Comparison of ENCODE assay signal across 10 mouse cellular contexts in the genomic region with DNA sequence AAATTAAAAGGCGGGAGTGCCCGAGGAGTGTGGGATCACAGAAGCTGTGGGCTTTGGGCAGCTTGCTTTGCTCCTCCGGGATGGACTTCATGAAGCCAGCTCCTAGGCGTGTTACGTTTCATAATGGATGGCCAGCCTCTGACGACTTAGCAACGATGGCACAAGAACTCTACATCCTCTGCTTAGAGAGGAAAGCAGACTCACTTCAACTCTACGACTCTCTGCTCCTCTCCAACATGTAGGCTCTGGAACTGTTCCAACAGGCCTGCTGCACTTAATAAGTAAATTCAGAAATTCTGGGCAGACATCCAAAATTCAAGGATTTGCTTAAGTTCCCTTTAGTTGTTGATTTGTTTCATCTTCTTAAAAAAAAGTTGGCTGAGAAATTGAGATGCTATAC.
DNase-seq lines count a peak whose midpoint lies in the region; ATAC-seq and TF ChIP-seq lines count a peak whose summit lies in the region.
"Had no signal": no experiment of that assay in that cellular context is flagged by ENCODE, and none has a peak within 500 bp of the region (broad histone marks: within the 10 kb centered on the region; RNA-seq: fewer than 3 reads in every experiment).

No protein-coding gene starts in this region.

- H3K4me1 ChIP-seq in forebrain, embryonic 14.5 days (ENCODE audit: control insufficient read depth, insufficient read depth, low read length) = peaks cover 3% of the 10 kb centered on the region; the same call in 1 of the 2 replicates
- no peaks in the 10 kb centered on the region for H3K4me1 ChIP-seq in forebrain, embryonic 11.5 days (replicated peaks; ENCODE audit: control insufficient read depth, insufficient read depth, low read length)
- H3K4me1 ChIP-seq in embryonic facial prominence, embryonic 15.5 days = peaks cover 19% of the 10 kb centered on the region
- no peaks in the 10 kb centered on the region for H3K4me1 ChIP-seq in lung, postnatal 0 days (ENCODE audit: insufficient read depth, low read depth, low read length)

- WGBS in forebrain, embryonic 14.5 days = 70% methylated on average over 8 of the region's 8 CpGs
- WGBS in forebrain, embryonic 11.5 days = 88% methylated on average over 8 of the region's 8 CpGs
- 19% methylated on average over 8 of the region's 8 CpGs for WGBS in embryonic facial prominence, embryonic 15.5 days
- WGBS in lung, postnatal 0 days = 15% methylated on average over 8 of the region's 8 CpGs

- no peak overlapping the region for H3K9ac ChIP-seq in forebrain, embryonic 14.5 days (ENCODE audit: low read length)
- H3K9ac ChIP-seq in forebrain, embryonic 11.5 days (ENCODE audit: low read length) = no peak overlapping the region
- H3K9ac ChIP-seq in embryonic facial prominence, embryonic 15.5 days = no peak overlapping the region
- H3K9ac ChIP-seq in lung, postnatal 0 days (replicated peaks; ENCODE audit: low read depth) = no peak overlapping the region

- no peak for TF ChIP-seq CTCF in lung, postnatal 0 days (IDR thresholded peaks at IDR 0.05)

- peak; percentile 95 for DNase-seq in forebrain, embryonic 14.5 days (ENCODE audit: low spot score)
- DNase-seq in forebrain, embryonic 11.5 days (ENCODE audit: low spot score) = no peak
- DNase-seq in left cerebral cortex, postnatal 14 days (ENCODE audit: low spot score in 2 of 2) = peak; percentile 32 to 44
- no peak for DNase-seq in left cerebral cortex, adult 9 months (ENCODE audit: low spot score in 2 of 2)
- DNase-seq in lung, postnatal 0 days (ENCODE audit: low spot score) = peak; percentile 93
- DNase-seq in gastrocnemius, adult 8-10 months (ENCODE audit: low spot score in 2 of 2) = no peak
- DNase-seq in ovary, postnatal 36 days (ENCODE audit: low spot score) = no peak
- DNase-seq: gastrocnemius, postnatal 14 days; right cerebral cortex, postnatal 14 days had no signal

- H3K36me3 ChIP-seq in forebrain, embryonic 14.5 days (ENCODE audit: control insufficient read depth, insufficient read depth, low read length) = no peaks in the 10 kb centered on the region
- no peaks in the 10 kb centered on the region; the same call in 1 of the 2 replicates for H3K36me3 ChIP-seq in forebrain, embryonic 11.5 days (ENCODE audit: control insufficient read depth, insufficient read depth, low read length)
- no peaks in the 10 kb centered on the region for H3K36me3 ChIP-seq in embryonic facial prominence, embryonic 15.5 days
- H3K36me3 ChIP-seq in lung, postnatal 0 days (ENCODE audit: insufficient read depth, low read length) = no peaks in the 10 kb centered on the region

- TF ChIP-seq EP300 in lung, postnatal 0 days (IDR thresholded peaks at IDR 0.05) = no peak; the same call in 1 of the 2 replicates

- intact Hi-C loops in left cerebral cortex, postnatal 14 days (cut with DNase I) = no loop called here

- H3K4me2 ChIP-seq in forebrain, embryonic 14.5 days (ENCODE audit: low read length) = no peak overlapping the region
- no peak overlapping the region for H3K4me2 ChIP-seq in forebrain, embryonic 11.5 days (ENCODE audit: low read depth, low read length, severe bottlenecking)
- peak overlapping the region; percentile 36; the same call in 1 of the 2 replicates for H3K4me2 ChIP-seq in embryonic facial prominence, embryonic 15.5 days (replicated peaks)
- peak overlapping the region; percentile 27; the same call in 1 of the 2 replicates for H3K4me2 ChIP-seq in lung, postnatal 0 days (replicated peaks; ENCODE audit: low read depth, low read length)

- ATAC-seq in forebrain, embryonic 14.5 days = peak; percentile 69; the same call in 1 of the 2 replicates
- no peak for ATAC-seq in forebrain, embryonic 11.5 days (replicated peaks; ENCODE audit: low FRiP score)
- no peak for ATAC-seq in embryonic facial prominence, embryonic 15.5 days (ENCODE audit: insufficient number of reproducible peaks, low FRiP score, low TSS enrichment, low read depth)
- peak; percentile 87 for ATAC-seq in lung, postnatal 0 days

- H3K27me3 ChIP-seq in forebrain, embryonic 14.5 days (replicated peaks; ENCODE audit: control insufficient read depth, insufficient read depth, low read length) = no peaks in the 10 kb centered on the region
- no peaks in the 10 kb centered on the region for H3K27me3 ChIP-seq in forebrain, embryonic 11.5 days (ENCODE audit: control insufficient read depth, insufficient read depth, low read length)
- no peaks in the 10 kb centered on the region for H3K27me3 ChIP-seq in embryonic facial prominence, embryonic 15.5 days
- no peaks in the 10 kb centered on the region for H3K27me3 ChIP-seq in lung, postnatal 0 days (replicated peaks; ENCODE audit: insufficient read depth, low read length)

- H3K4me3 ChIP-seq in forebrain, embryonic 14.5 days (ENCODE audit: low read depth, low read length) = no peak overlapping the region
- no peak overlapping the region for H3K4me3 ChIP-seq in forebrain, embryonic 11.5 days (ENCODE audit: low read depth, low read length)
- H3K4me3 ChIP-seq in embryonic facial prominence, embryonic 15.5 days (replicated peaks) = 0 out of 2 replicates have a peak overlapping the region, but pooled peaks have one; percentile 15
- no peak overlapping the region for H3K4me3 ChIP-seq in lung, postnatal 0 days (ENCODE audit: low read depth, low read length)

- no peak overlapping the region for H3K27ac ChIP-seq in forebrain, embryonic 14.5 days (ENCODE audit: low read depth, low read length)
- H3K27ac ChIP-seq in forebrain, embryonic 11.5 days (ENCODE audit: low read depth, low read length) = no peak overlapping the region
- H3K27ac ChIP-seq in embryonic facial prominence, embryonic 15.5 days (replicated peaks) = peak overlapping the region; percentile 81
- H3K27ac ChIP-seq in lung, postnatal 0 days (ENCODE audit: low read length) = no peak overlapping the region

- no peaks in the 10 kb centered on the region for H3K9me3 ChIP-seq in forebrain, embryonic 14.5 days (replicated peaks; ENCODE audit: control insufficient read depth, low read length)
- no peaks in the 10 kb centered on the region for H3K9me3 ChIP-seq in forebrain, embryonic 11.5 days (ENCODE audit: control insufficient read depth, low read length)
- no peaks in the 10 kb centered on the region for H3K9me3 ChIP-seq in embryonic facial prominence, embryonic 15.5 days (replicated peaks)
- no peaks in the 10 kb centered on the region for H3K9me3 ChIP-seq in lung, postnatal 0 days (ENCODE audit: low read length)

Comparison
In these comparisons a context has a peak if more than half of its experiments do, and no peak if none do; other contexts are left out.
1. ATAC-seq: peak in forebrain, embryonic 14.5 days (single experiment) and lung, postnatal 0 days (single experiment); none in forebrain, embryonic 11.5 days (single experiment) and embryonic facial prominence, embryonic 15.5 days (single experiment).
2. DNase-seq: peak in forebrain, embryonic 14.5 days (single experiment), left cerebral cortex, postnatal 14 days (2 of 2) and lung, postnatal 0 days (single experiment); none in forebrain, embryonic 11.5 days (single experiment), left cerebral cortex, adult 9 months (0 of 2), gastrocnemius, adult 8-10 months (0 of 2) and ovary, postnatal 36 days (single experiment).
3. H3K4me2 ChIP-seq: peak in embryonic facial prominence, embryonic 15.5 days (single experiment) and lung, postnatal 0 days (single experiment); none in forebrain, embryonic 14.5 days (single experiment) and forebrain, embryonic 11.5 days (single experiment).